Mouse (Mus musculus) adipocyte (in vitro differentiated cells): Measurements from ENCODE around the gene Rapgef1.
A peak's percentile ranks its signal among the peaks of the same experiment; 100 is the strongest.

Experiments used
- DNase-seq: peaks from one replicate; pipeline ENCODE4 v3.0.0-alpha.2; 2016; ENCODE audit warnings: low spot score

Gene Rapgef1

DNA sequence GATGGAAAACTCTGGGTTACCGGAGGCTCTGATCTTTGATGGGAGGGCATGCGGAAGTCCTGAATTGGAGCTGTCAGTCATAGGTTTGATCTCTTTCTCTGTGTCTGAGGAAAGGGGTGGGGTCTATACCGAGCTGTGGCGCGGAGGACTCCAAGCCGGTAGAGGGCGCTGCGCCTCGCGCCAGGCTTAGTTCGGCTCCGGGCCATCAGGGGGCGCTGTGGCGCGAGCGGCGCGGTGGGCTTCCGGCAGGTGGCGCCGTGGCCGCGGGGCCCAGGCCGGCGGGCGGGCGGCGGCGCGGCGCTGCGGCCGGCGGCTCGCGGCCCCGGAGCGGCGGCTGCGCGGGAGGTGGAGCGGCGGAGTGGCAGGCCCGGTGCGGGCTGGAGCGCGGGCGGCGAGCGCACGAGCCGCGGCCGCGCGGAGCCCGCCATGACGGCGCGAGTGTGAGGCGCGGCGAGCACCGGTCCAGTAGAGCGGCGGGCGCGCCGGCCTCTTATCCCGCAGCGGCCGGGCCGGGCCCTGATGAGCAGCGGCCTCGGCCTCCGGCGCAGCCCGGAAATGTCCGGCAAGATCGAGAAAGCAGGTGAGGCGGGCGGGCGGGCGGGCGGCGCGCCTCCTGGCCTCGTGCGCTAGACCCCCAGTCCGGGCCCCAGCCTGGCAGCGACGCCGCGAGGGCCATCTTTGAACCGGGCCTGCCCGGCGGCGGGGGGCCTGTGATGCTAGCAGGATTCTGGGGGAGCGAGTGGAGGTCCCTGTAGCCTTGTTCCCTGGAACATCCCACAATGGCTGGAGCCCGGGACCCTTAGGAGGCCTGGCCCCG, at the start of gene Rapgef1:
TSS of gene Rapgef1 (plus strand) at position 237 of the 817 bp plus-strand sequence.
- peak; percentile 73 for DNase-seq

DNA sequence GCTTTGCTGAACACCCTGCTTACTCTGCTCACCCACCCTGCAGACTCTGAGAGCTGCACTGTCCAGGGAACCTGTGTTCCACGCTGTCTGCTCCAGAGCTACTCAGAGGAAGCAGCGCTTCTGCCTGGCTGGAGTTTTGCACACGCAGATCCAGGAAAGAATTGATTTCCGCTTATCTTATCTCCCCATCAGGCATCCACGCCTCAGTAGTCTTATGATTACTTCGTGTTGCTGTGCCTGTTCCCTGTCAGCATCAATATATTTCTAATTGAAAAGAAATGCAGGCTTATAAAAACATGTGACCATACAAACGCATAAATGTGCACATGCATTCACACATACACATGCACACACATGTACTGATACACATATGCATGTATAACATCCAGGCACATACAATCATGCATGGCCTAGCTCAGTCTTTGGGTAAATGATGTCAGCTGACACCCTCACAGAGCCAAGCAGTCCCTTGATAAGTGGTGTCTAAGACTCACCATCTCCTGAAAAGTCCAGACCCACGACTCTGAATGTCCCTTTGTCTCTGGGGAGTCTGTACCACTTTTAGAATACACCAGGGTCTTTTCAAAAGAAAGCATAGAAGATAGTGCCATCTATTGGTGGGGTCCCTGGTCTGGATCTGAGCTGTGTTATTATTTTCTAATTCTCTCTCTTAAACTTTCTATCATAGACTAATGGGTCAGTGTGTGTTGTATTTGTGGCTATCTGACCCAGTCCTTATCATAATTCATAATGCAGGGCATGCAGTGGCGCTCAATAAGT, 47.4 kb upstream of the Rapgef1 start:
- DNase-seq = no peak

DNA sequence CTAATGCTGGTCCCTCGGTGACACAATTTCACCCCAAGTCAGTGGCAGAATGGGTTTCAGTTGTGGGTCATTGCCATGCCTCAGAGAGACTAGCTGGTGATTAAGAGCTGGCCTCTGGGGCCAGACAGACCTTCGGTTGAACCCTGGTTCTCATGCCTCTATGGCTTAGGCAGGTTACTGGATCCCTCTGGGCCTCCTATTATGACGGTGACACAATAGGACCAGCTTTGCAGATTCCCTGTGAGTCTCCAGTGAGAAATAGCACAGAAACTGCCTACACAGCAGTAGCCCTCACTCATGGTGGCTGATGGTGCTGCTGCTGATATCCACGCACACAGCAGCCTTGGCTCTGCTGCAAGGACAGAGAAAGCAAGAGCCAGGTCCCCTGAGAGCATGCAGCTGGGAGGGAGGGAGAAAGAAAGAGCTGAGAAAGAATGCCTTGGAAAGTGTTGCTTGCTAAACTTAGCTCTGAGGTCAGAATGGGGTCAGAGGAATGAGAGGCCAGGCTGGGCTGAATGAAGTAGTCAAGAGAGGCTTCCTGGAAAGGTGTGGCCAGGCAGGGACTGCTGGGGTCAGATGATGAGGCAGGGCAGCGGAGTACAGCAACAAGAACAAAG, 46.6 kb upstream of the Rapgef1 start:
- peak; percentile 53 for DNase-seq

DNA sequence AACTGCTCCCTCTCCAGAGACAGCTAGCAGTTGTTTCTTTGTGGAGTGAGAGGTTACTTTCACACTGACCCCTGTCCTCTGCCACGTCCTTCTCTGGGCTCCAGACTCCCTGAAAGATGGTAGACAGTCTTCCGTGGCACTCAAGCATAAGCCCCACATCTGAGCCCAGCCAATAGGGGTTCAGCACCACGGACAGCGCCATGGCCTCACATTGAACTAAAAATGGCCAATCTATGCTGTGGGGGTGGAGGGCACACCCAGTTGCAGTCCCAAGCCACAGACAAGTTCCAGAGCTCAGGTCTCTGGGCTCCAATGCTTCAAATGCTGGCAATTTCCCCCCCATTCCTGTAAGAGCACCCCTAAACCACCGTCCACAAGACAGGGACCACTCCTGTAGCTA, 45.9 kb upstream of the Rapgef1 start:
- peak; percentile 82 for DNase-seq

DNA sequence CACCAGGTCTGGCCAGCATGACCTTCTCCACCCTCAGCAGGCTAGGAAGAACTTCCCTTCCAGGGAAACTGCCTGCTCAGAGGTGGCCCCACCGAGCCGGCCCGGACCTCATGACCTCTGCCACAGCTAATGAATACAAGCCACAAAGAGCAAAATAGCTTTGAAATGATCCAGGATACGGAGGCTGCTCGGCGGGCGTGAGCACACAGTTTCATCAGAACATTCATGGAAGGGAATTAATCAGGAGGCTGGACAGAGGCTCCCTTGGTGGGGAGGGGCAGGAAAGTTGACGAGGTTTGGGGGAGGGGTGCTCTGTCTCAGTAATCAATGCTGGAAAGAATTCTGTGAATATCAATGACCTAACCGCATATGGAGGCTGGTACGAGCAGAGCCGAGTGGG, 45.3 kb upstream of the Rapgef1 start:
- DNase-seq = no peak

DNA sequence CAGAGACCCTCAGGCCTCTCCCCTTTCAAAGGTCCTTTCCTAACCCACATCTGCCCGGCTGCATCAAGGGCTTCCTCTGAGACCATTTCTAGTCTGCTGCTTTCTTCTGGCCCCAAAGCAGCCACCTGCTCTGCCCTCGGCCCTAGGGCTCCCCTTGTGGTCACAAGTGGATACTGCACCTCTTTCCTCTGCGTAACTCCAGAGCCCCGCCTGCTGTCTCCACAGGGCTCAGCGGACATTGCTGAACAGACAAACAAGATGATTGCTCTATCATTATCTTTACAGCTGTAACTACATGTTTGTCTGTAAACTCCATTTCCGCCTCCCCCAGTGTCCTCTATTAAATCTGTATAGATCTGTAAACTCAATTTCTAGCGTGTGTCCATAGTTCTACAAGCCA, 37.1 kb upstream of the Rapgef1 start:
- peak; percentile 59 for DNase-seq

GRCm38 (mm10) chr2:29586017-29586702, 33.4 kb upstream of the Rapgef1 start:
- DNase-seq = no peak

DNA sequence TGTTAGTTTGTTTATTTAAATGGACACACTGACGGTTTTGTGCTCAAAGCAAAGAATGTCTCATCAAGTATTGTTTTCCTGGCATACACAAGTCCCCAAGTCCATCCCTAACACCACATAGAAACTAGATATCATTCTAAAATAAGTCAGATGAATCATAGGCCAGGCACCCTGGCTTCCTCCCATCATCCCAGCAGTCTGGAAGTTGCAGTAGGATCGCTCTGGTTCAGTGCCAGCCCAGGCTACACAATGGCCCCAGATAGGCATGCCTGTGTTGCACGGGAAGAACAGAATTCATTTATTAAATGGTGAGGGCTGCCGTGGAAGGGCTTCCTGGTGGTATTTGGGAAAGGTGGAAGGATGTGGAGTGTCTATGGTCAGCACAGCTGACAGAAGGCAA, 31.5 kb upstream of the Rapgef1 start:
- DNase-seq = no peak

- no peak for DNase-seq
Observed at GRCm38 (mm10) chr2:29589266-29589665, 30.3 kb upstream of the Rapgef1 start.

GRCm38 (mm10) chr2:29591626-29592025, 27.9 kb upstream of the Rapgef1 start:
- DNase-seq = no peak

DNA sequence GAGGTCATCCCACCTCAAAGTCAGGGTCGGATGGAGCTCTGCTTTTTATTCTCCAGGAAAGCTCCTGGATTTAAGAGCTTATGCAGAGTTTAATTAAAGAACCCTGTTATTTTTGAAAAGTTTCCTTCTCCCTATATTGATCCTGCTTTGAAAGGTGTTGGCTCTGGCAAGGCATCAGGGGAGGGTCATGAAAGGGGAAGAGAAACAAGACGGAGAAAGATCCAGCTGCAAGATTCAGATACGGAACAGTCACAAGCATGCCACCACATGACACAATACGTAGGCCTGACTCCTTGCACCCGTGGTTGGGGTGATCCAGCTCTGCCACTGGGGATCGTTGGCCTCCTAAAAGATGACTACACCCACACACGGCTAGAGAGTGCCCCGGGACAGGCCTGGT, 27.0 kb upstream of the Rapgef1 start:
- DNase-seq = no peak

DNA sequence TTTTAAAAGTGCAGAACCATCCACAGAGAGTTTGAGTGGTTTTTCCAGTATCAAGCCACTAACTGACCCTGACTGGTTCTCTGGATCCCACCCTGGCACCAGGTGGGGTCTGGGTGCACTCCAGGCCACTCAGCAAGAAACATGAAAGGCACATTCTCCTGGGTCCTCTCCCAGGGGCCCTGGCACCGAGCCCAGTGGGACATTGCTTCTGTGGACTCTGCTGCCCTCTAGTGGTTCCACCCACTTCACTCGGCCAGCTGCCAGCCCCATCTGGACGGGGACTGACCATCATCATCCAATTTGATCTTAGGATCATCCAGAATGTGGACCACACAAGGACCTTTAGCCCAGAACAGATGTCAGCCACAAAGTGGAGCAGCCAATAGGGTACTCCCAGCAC, 15.6 kb upstream of the Rapgef1 start:
- DNase-seq = peak; percentile 65

DNA sequence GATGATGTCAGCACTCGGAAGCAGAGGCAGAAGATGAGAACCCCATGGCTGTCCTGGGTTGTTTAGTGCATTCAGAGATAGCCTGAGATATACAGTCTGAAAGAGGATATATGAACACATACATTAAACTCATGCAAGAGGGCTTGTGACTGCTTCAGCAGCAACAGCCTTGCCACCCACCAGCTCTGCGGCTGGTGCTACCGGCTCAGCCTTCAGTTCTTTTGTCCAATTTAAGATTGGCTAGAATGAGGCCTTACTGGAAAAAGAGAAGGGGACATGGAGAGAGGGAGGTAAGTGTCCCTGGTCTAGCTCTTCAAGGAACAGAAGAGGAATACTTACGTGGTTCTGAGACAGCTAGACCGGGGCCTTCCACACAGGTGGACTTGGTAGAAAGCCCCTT, 13.9 kb upstream of the Rapgef1 start:
- no peak for DNase-seq

DNA sequence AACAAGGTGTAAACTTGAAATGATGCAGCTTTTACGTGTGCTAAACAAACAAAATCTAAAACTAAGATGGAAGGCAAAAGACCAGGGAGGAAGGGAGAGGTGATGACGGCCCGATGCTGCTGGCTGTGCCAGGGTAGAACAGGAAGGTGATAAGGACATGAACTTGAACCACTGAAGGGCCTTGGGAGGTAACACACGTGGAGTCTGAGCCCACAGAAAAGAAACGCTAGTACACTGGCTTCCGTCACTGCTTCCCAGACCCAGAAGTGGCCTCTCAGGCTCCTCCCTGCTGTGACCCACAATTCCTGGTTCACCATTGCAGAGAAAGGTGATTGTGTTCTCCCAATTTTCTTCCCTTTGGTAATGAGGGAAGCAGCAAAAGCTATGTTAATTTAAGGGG, 13.1 kb upstream of the Rapgef1 start:
- DNase-seq = no peak

- DNase-seq = no peak
Observed at GRCm38 (mm10) chr2:29617341-29617740, 2.2 kb upstream of the Rapgef1 start.

- DNase-seq = no peak
Observed at GRCm38 (mm10) chr2:29618926-29619483, 515 bp upstream of the Rapgef1 start.

DNA sequence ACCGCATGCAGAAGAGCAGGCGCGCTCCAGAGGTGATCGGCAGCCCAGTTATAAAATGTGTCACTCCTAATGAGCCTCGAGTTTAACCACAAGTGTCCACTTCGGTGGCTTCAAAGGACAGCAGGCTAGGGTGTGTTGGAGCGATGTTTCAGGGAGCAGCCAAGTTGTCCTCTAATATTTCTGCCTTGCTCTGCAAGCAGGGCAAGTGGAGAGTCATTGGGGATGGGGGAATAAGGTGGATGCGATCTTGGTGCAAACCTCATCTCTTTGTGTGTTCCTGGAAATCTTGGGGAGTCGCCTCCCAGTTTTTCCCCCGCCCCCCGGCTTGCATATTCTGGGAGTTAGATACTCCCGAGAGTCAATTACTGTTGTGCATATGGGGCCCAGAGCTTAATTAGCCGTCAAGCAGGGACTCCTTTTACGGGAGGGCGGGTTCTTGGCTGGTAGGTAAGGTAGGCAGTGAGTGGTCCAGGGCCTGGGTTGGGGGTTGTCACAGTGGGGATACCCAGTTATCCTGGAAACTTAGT, 844 bp downstream of the Rapgef1 start:
- peak; percentile 49 for DNase-seq

DNA sequence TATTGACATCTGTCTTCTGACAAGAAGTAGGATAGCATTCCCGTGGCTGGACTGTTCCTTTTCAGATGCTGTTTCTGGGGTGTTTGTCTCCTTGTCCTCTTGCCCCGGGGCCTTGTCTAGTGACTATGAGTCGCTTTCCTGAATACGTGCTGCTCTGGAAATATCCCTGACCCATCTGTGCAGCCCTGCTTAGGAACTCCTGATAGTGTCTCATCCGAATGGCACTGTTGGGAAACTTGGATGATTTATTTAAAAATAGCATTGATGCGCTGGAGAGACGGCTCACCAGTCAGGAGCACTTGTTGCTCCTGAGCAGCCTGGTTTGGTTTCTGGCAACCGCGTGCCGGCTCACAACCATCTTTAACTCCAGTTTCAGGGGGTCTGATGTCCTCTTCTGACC, 1.6 kb downstream of the Rapgef1 start:
- peak; percentile 31 for DNase-seq

DNA sequence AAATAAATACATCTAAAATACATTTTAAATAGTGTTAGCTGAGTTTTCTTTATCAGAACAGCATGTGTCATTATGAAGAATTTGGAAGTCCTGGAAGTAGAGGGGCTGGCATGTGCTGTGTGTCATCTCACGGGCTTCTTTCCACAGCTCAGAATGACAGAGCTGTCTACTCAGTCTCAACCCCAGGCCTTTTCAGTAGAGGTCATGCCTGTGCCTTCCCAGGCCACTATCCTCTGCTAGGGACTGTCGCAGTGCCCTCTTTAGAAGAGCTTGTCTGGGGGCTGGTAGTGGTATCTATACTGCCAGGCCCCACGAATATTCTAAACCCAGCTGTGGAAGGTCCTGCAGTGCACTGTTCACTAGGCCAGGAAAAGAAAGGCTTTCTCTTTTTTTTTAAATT, 2.1 kb downstream of the Rapgef1 start:
- no peak for DNase-seq

- DNase-seq = no peak
Observed at GRCm38 (mm10) chr2:29622126-29623005, 2.8 kb downstream of the Rapgef1 start.
